Mouse (Mus musculus): Measurements from ENCODE around the gene Rab5a. TPM values are rescaled to one million over a fixed set of nuclear protein-coding genes. Genes with fewer than 3 reads are reported as not detected.

Gene Rab5a
- polyA plus RNA-seq, 1 experiment: 26.6 TPM

DNA sequence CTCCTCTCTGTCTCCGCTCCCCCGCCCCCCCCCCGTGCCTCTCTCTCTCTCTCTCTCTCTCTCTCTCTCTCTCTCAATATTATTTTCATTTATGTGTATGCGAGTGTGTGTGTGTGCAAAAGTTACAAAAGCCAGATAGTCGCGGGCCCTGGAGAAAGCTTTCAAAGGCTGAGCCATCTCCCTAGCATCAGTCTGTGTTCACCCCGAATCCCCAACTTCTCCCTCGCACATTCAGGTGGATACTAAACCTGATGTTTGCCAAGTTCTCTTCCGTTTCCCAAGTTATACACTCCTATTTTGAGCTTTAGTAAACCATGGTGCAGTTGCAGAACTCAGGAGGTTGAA lies 15.6 kb upstream of the Rab5a start:
- H3K4me3 ChIP-seq: peak overlapping the region; percentile 16
- peak overlapping the region; percentile 79 for H3K4me2 ChIP-seq (ENCODE audit: low read depth)
- no peaks in the 10 kb centered on the region for H3K36me3 ChIP-seq (ENCODE audit: control insufficient read depth, insufficient read depth)
- H3ac ChIP-seq (ENCODE audit: control insufficient read depth, insufficient read length): no peak overlapping the region
- H3K79me2 ChIP-seq (ENCODE audit: control insufficient read depth, insufficient read depth): no peaks in the 10 kb centered on the region
- TF ChIP-seq POLR2A (IDR thresholded peaks at IDR 0.05; ENCODE audit: insufficient read length, low read depth): no peak
- no peak for TF ChIP-seq MYOD1 (IDR thresholded peaks at IDR 0.05; ENCODE audit: control insufficient read depth in 1 of 3, insufficient read length in 2 of 3, low read depth in 2 of 3)
- no peak for TF ChIP-seq TCF12 (IDR thresholded peaks at IDR 0.05; ENCODE audit: insufficient read depth, poor library complexity, severe bottlenecking)
- TF ChIP-seq USF1 (IDR thresholded peaks at IDR 0.05; ENCODE audit: low read depth): no peak
- TF ChIP-seq MAX (IDR thresholded peaks at IDR 0.05; ENCODE audit: low read depth): no peak
- TF ChIP-seq SRF (IDR thresholded peaks at IDR 0.05; ENCODE audit: control insufficient read depth, insufficient read length, low read depth): no peak
- TF ChIP-seq POLR2AphosphoS2 (IDR thresholded peaks at IDR 0.05; ENCODE audit: insufficient read length, low read depth): no peak
- TF ChIP-seq E2F4 (IDR thresholded peaks at IDR 0.05; ENCODE audit: insufficient read depth): no peak
- no peak for TF ChIP-seq MYOG (IDR thresholded peaks at IDR 0.05; ENCODE audit: control insufficient read depth in 1 of 3, insufficient read depth in 1 of 3, insufficient read length in 2 of 3, low read depth in 2 of 3)
- H3K27me3 ChIP-seq (ENCODE audit: control insufficient read depth, insufficient read depth, insufficient read length): no peaks in the 10 kb centered on the region

DNA sequence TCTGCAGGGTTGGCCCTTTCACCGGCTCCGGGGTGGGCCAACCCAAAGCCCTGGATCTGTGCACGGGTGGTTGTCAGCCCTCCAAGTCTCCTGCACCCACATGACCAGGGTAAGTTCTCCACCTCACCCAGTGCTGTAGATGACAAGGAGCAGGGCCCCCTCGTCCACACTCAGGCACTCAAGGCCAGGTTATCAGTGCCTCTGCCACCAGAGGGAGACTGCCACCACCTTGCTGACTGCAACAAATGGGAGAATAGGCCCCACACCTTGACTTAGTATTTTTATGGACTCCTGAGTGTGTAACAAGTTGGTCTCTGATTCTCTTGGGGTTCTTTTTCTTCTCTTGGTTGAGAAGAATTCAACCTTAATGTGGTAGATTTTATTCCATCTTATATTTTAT lies 13.5 kb upstream of the Rab5a start:
- Histone ChIP-seq H3K36me3 (ENCODE audit: control insufficient read depth, insufficient read depth) (no peaks in the 10 kb centered on the region), H3ac (ENCODE audit: control insufficient read depth, insufficient read length) (no peak overlapping the region), H3K4me2 (ENCODE audit: low read depth) (no peak overlapping the region), H3K4me3 (no peak overlapping the region), H3K27me3 (ENCODE audit: control insufficient read depth, insufficient read depth, insufficient read length) (no peaks in the 10 kb centered on the region), H3K79me2 (ENCODE audit: control insufficient read depth, insufficient read depth) (no peaks in the 10 kb centered on the region)
- TF ChIP-seq USF1 (IDR thresholded peaks at IDR 0.05; ENCODE audit: low read depth) (no peak), SRF (IDR thresholded peaks at IDR 0.05; ENCODE audit: control insufficient read depth, insufficient read length, low read depth) (no peak), TCF3 (IDR thresholded peaks at IDR 0.05; ENCODE audit: insufficient read length, low read depth) (no peak), TCF12 (IDR thresholded peaks at IDR 0.05; ENCODE audit: insufficient read depth, poor library complexity, severe bottlenecking) (no peak), POLR2A (IDR thresholded peaks at IDR 0.05; ENCODE audit: insufficient read length, low read depth) (no peak), MYOD1 (IDR thresholded peaks at IDR 0.05; ENCODE audit: control insufficient read depth in 1 of 3, insufficient read length in 2 of 3, low read depth in 2 of 3) (no peak), CEBPB (IDR thresholded peaks at IDR 0.05; ENCODE audit: insufficient read depth, poor library complexity, severe bottlenecking) (no peak), E2F4 (IDR thresholded peaks at IDR 0.05; ENCODE audit: insufficient read depth) (no peak), MYOG (IDR thresholded peaks at IDR 0.05; ENCODE audit: control insufficient read depth in 1 of 3, insufficient read depth in 1 of 3, insufficient read length in 2 of 3, low read depth in 2 of 3) (no peak), MAX (IDR thresholded peaks at IDR 0.05; ENCODE audit: low read depth) (no peak), POLR2AphosphoS2 (IDR thresholded peaks at IDR 0.05; ENCODE audit: insufficient read length, low read depth) (no peak), REST (IDR thresholded peaks at IDR 0.05; ENCODE audit: insufficient read depth, insufficient read length) (no peak)

DNA sequence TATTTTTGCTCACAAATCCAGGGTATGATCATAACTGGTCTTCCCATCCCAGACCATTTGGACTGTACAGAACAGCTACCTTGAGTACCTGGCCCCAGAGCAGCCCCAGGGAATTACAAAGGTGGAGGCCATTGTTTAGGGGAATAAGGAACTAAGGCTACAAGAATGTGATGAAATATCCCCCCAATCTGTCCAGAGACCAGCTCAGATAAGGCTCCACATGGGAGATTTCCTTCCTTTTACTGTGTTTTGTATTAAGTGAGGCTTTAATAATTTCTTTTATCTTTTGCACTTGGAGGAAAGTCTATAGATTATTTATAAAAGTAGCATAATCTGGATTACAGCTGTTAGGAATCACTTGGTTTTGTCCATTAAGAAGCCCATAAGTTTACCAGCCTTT lies 10.3 kb upstream of the Rab5a start:
- Histone ChIP-seq H3ac (ENCODE audit: control insufficient read depth, insufficient read length) (no peak overlapping the region), H3K27me3 (ENCODE audit: control insufficient read depth, insufficient read depth, insufficient read length) (no peaks in the 10 kb centered on the region), H3K4me2 (ENCODE audit: low read depth) (no peak overlapping the region)

DNA sequence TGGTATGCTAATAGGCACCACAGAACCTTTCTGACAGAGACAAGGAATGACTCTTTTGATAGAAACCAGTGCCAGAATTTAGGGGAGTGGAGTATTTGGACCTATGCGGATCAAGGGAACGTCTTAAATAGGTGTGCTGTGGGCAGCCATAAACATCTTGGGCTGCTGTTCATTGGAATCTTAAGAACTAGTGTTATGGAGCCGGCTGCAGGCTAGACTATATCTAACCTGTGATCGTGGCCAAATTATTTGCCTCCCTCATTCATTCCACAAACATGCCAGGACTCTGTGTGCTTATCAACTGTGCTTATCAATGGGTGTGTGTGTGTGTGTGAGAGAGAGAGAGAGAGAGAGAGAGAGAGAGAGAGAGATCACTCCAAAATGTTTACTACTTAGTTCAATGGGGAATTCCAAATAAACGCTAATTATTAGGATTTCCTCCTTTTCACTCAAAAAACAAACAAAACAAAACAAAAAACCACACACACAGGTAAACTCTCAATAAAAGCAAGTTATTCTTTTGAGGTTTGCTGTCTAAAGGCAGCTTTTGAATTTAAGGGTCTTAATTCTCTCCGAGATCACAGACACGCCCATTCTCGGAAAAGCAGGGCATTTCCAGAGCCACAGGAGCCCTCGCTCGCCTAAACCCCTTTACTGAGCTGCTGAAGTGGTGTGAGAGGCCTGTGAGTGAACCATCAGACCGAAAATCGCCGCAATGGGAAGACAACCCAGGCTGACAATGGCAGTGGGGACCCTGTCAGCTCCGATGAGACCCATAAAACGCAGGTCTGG lies 772 bp upstream of the Rab5a start:
- Histone ChIP-seq H3ac (ENCODE audit: control insufficient read depth, insufficient read length) (peak overlapping the region; percentile 54), H3K4me3 (peak overlapping the region; percentile 57), H3K27me3 (ENCODE audit: control insufficient read depth, insufficient read depth, insufficient read length) (no peaks in the 10 kb centered on the region), H3K79me2 (ENCODE audit: control insufficient read depth, insufficient read depth) (peaks cover 36% of the 10 kb centered on the region), H3K4me2 (ENCODE audit: low read depth) (peak overlapping the region; percentile 82), H3K36me3 (ENCODE audit: control insufficient read depth, insufficient read depth) (no peaks in the 10 kb centered on the region)
- no peak for TF ChIP-seq MYOD1 (IDR thresholded peaks at IDR 0.05; ENCODE audit: control insufficient read depth in 1 of 3, insufficient read length in 2 of 3, low read depth in 2 of 3)
- no peak for TF ChIP-seq MYOG (IDR thresholded peaks at IDR 0.05; ENCODE audit: control insufficient read depth in 1 of 3, insufficient read depth in 1 of 3, insufficient read length in 2 of 3, low read depth in 2 of 3)
- TF ChIP-seq USF1 (IDR thresholded peaks at IDR 0.05; ENCODE audit: low read depth): no peak

More for the DNA sequence above, 10.3 kb upstream of the Rab5a start:
- Histone ChIP-seq H3K4me3 (no peak overlapping the region), H3K79me2 (ENCODE audit: control insufficient read depth, insufficient read depth) (no peaks in the 10 kb centered on the region), H3K36me3 (ENCODE audit: control insufficient read depth, insufficient read depth) (no peaks in the 10 kb centered on the region)
- TF ChIP-seq E2F4 (IDR thresholded peaks at IDR 0.05; ENCODE audit: insufficient read depth) (no peak), MYOD1 (IDR thresholded peaks at IDR 0.05; ENCODE audit: control insufficient read depth in 1 of 3, insufficient read length in 2 of 3, low read depth in 2 of 3) (no peak), TCF12 (IDR thresholded peaks at IDR 0.05; ENCODE audit: insufficient read depth, poor library complexity, severe bottlenecking) (no peak), POLR2A (IDR thresholded peaks at IDR 0.05; ENCODE audit: insufficient read length, low read depth) (no peak)

DNA sequence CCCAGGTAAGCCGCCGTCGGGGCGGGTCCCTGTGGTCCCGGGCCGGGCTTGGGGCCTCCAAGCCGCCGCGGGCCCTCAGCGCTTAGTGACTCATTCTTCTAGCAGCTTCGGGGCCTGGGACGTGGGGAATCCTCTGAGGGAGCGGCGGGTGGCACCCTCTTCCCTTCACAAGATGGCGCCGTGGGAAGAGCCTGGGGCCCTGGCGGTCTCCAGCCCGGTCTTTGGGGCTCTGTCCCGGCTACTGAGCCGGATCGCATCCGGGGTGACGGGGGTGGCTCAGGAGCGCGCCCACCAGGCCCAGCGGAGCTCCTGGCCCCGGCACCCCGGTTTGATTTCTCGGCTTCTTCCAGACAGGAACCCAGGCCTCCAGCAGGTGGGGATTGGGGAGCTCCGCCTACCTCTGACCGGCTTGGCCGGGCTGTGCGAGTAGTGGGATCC lies 589 bp downstream of the Rab5a start:
- TF ChIP-seq TCF12 (IDR thresholded peaks at IDR 0.05; ENCODE audit: insufficient read depth, poor library complexity, severe bottlenecking) (no peak), POLR2AphosphoS2 (IDR thresholded peaks at IDR 0.05; ENCODE audit: insufficient read length, low read depth) (peak; percentile 6)
- peaks cover 6% of the 10 kb centered on the region for H3K36me3 ChIP-seq (ENCODE audit: control insufficient read depth, insufficient read depth)
- peaks cover 50% of the 10 kb centered on the region for H3K79me2 ChIP-seq (ENCODE audit: control insufficient read depth, insufficient read depth)
- H3K27me3 ChIP-seq (ENCODE audit: control insufficient read depth, insufficient read depth, insufficient read length): no peaks in the 10 kb centered on the region
- H3K4me3 ChIP-seq: peak overlapping the region; percentile 57
- H3K4me2 ChIP-seq (ENCODE audit: low read depth): peak overlapping the region; percentile 88
- H3ac ChIP-seq (ENCODE audit: control insufficient read depth, insufficient read length): peak overlapping the region; percentile 54
